Mouse (Mus musculus) lung, postnatal 0 days (tissue): Measurements from ENCODE around the gene Pi4ka. TPM values are rescaled to one million over a fixed set of nuclear protein-coding genes. Genes with fewer than 3 reads are reported as not detected.

ENCODE experiments used
- ATAC-seq: fragments of 200-750 bp; cut with Nextera tagmentation; 2 replicates; pipeline ENCODE4 v1.8.0; 2017; ENCODE audit warnings: moderate library complexity
- DNase-seq: peaks from one replicate; pipeline ENCODE4 v3.0.0-alpha.2; 2016; ENCODE audit warnings: low spot score
- H3K27ac ChIP-seq: fragments of 300-500 bp; sonication (generic); 2 replicates; pipeline ENCODE4 v1.5.1; 2014; ENCODE audit warnings: antibody characterized with exemption, mild to moderate bottlenecking, low read length, mixed read lengths
- H3K27me3 ChIP-seq: fragments of 300-500 bp; sonication (generic); replicated peaks from 2 replicates; pipeline ENCODE4 v1.6.1; 2014; ENCODE audit warnings: low read length, mixed read lengths; ENCODE audit not compliant: insufficient read depth
- H3K36me3 ChIP-seq: fragments of 300-500 bp; sonication (generic); 2 replicates; pipeline ENCODE4 v1.6.1; 2014; ENCODE audit warnings: low read length, mixed read lengths; ENCODE audit not compliant: insufficient read depth
- H3K4me1 ChIP-seq: fragments of 300-500 bp; sonication (generic); 2 replicates; pipeline ENCODE4 v1.6.1; 2014; ENCODE audit warnings: antibody characterized with exemption, low read depth, low read length, mixed read lengths; ENCODE audit not compliant: insufficient read depth
- H3K4me2 ChIP-seq: fragments of 300-500 bp; sonication (generic); replicated peaks from 2 replicates; pipeline ENCODE4 v1.6.1; 2014; ENCODE audit warnings: low read depth, mild to moderate bottlenecking, low read length, moderate library complexity, mixed read lengths
- H3K4me3 ChIP-seq: fragments of 300-500 bp; sonication (generic); 2 replicates; pipeline ENCODE4 v1.5.1; 2014; ENCODE audit warnings: low read depth, low read length
- H3K9ac ChIP-seq: fragments of 300-500 bp; sonication (generic); replicated peaks from 2 replicates; pipeline ENCODE4 v1.6.1; 2014; ENCODE audit warnings: low read depth, mild to moderate bottlenecking
- H3K9me3 ChIP-seq: fragments of 300-500 bp; sonication (generic); 2 replicates; pipeline ENCODE4 v1.6.1; 2016; ENCODE audit warnings: low read length, mixed read lengths
- CTCF ChIP-seq: IDR thresholded peaks from 2 replicates; pipeline ENCODE4 v1.5.1; 2016; ENCODE audit warnings: antibody characterized with exemption, mild to moderate bottlenecking
- EP300 ChIP-seq: IDR thresholded peaks from 2 replicates; pipeline ENCODE4 v1.6.1; 2016; ENCODE audit warnings: antibody characterized with exemption, mild to moderate bottlenecking, control low read depth
- WGBS: fragments of 180-500 bp; shearing (Covaris S2); extraction: QIAGEN DNeasy Blood & Tissue Kit; methylation state at CpG from one replicate; pipeline ENCODE4 v1.1.7; 2014; 5-methylcytosine and 5-hydroxymethylcytosine counted together
- polyA plus RNA-seq: library from polyadenylated mRNA; unstranded; fragments of >200 nt; fragmentation: Nextera tagmentation; extraction: Ambion mirVana; gene quantifications from 2 replicates; pipeline ENCODE4 v1.2.1, GENCODE M21; 2015

The Pi4ka gene
- polyA plus RNA-seq, 1 experiment from 2014 or later: 14.2 TPM

DNA sequence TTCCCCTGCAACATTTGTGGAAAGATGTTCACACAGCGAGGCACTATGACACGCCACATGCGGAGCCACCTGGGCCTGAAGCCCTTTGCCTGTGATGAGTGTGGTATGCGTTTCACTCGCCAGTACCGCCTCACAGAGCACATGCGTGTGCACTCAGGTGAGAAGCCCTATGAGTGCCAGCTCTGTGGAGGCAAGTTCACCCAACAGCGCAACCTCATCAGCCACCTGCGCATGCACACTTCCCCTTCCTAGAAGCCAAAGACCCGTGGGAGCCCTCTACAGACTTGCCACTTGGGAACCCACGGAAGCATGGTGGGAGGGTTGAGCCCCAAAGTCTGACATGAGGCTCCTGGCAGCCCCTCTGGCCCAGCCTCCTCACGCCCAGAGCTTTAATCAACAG lies 147.2 kb downstream of the Pi4ka start:
- H3K4me3 ChIP-seq: no peak overlapping the region
- 94% methylated on average over 12 of the region's 12 CpGs for whole genome bisulfite sequencing
- no peak for DNase-seq
- no peaks in the 10 kb centered on the region for H3K9me3 ChIP-seq
- peaks cover 3% of the 10 kb centered on the region; the same call in 1 of the 2 replicates for H3K4me1 ChIP-seq
- no peak for ATAC-seq
- H3K9ac ChIP-seq: no peak overlapping the region
- no peak overlapping the region for H3K27ac ChIP-seq
- TF ChIP-seq CTCF: no peak
- no peak for TF ChIP-seq EP300
- no peak overlapping the region for H3K4me2 ChIP-seq
- no peaks in the 10 kb centered on the region for H3K27me3 ChIP-seq
- H3K36me3 ChIP-seq: 0 out of 2 replicates have a peak, but pooled peaks cover 7% of the 10 kb centered on the region

DNA sequence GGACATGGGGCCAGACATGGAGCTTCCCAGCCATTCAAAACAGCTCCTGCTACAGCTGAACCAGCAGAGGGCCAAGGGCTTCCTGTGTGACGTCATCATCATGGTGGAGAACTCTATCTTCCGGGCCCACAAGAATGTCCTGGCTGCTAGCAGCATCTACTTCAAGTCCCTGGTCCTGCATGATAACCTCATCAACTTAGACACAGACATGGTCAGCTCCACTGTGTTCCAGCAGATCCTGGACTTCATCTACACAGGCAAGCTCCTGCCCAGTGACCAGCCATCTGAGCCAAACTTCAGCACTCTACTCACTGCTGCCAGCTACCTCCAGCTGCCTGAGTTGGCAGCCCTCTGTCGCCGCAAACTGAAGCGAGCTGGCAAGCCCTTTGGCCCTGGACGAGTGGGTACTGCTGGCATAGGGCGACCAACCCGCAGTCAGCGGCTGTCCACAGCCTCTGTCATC lies 148.7 kb downstream of the Pi4ka start:
- WGBS: 84% methylated on average over 9 of the region's 9 CpGs
- no peak overlapping the region for H3K4me2 ChIP-seq
- no peak for DNase-seq
- TF ChIP-seq CTCF (peak; percentile 31), EP300 (no peak)
- H3K27me3 ChIP-seq: no peaks in the 10 kb centered on the region
- 0 out of 2 replicates have a peak, but pooled peaks cover 7% of the 10 kb centered on the region for H3K36me3 ChIP-seq
- no peak overlapping the region for H3K27ac ChIP-seq
- no peaks in the 10 kb centered on the region for H3K9me3 ChIP-seq
- no peak for ATAC-seq
- peaks cover 5% of the 10 kb centered on the region; the same call in 1 of the 2 replicates for H3K4me1 ChIP-seq
- H3K4me3 ChIP-seq: no peak overlapping the region
- H3K9ac ChIP-seq: no peak overlapping the region

DNA sequence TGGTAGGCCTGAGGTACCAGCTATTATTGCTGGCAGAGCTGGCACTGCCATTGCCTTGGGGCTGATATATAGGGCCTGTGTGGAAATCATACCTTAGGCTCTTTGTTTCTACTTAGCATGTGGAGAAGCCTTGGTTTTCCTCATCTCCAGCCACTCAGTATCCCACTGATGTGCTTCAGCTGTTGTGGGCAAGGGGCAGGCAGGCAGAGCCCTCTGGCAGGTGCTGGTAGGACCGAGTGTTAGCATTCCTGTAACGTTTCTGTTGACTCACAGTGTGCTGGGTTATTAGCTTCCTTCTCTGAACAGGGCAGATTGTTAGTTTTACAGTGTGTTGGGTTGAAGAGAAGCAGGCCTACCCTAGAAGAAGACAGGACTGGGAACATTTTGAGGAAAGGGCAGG lies 150.8 kb downstream of the Pi4ka start:
- TF ChIP-seq EP300 (no peak), CTCF (no peak)
- H3K36me3 ChIP-seq: 0 out of 2 replicates have a peak, but pooled peaks cover 7% of the 10 kb centered on the region
- H3K4me2 ChIP-seq: no peak overlapping the region
- H3K4me3 ChIP-seq: no peak overlapping the region
- WGBS: 43% methylated on average over 2 of the region's 2 CpGs
- no peaks in the 10 kb centered on the region for H3K9me3 ChIP-seq
- no peak overlapping the region for H3K9ac ChIP-seq
- no peaks in the 10 kb centered on the region for H3K27me3 ChIP-seq
- ATAC-seq (no peak), DNase-seq (no peak)
- H3K4me1 ChIP-seq: peaks cover 8% of the 10 kb centered on the region; the same call in 1 of the 2 replicates
- no peak overlapping the region for H3K27ac ChIP-seq

DNA sequence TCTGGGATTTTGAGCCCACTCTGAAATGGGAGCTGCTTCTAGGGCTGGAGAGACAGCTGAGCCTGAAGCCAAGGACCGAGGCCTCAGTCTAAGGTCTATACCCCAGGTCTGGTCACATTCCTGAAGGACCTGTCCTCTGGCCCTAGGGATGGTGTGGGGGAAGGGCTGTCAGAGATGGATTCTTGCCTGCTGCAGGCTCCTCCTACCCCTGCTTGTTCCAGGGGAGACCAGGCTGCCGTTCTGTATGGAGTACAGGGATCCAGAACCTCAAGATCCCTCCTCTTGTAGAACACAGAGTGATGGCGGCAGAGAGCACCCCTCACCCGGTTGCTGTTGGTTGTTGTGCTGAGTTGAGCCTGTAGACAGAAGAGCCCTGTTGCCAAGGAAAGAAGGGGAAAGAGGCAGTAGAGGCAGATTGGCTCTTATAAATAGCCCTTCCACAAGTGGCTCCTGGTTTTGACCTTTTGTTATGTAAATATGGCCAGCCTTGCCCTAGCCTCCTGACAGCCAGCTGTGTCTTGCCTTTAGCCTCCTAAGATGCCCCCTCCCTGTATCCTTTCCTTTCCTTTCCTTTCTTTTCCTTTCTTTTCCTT lies 152.0 kb downstream of the Pi4ka start:
- TF ChIP-seq CTCF (no peak), EP300 (no peak)
- Histone ChIP-seq H3K27me3 (no peaks in the 10 kb centered on the region), H3K4me1 (peaks cover 8% of the 10 kb centered on the region; the same call in 1 of the 2 replicates), H3K9ac (no peak overlapping the region), H3K27ac (no peak overlapping the region), H3K36me3 (0 out of 2 replicates have a peak, but pooled peaks cover 6% of the 10 kb centered on the region), H3K4me2 (no peak overlapping the region), H3K4me3 (no peak overlapping the region), H3K9me3 (no peaks in the 10 kb centered on the region)
- no peak for DNase-seq
- no peak for ATAC-seq
- WGBS: 32% methylated on average over 4 of the region's 4 CpGs

DNA sequence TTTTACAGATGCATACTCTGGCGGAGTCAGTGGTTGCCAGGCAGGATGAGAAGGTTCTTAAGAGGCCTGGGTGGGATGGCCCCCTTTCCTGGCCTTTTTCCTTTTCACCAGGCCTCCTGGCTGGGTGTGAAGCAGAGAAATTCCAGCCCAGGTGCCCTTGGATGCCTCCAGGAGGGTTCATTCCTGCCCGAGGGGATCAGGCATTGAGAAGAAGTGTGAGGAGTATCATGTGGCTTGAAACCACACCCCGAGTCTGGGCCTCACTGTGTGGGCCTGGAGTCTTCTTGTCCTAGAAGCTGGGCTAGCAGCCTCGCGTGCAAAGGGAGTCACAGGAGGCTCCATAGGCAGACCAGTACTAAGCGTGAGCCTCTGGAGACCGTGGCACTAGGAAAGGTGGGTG lies 153.3 kb downstream of the Pi4ka start:
- TF ChIP-seq CTCF (no peak), EP300 (no peak)
- no peak overlapping the region for H3K4me2 ChIP-seq
- WGBS: 61% methylated on average over 7 of the region's 7 CpGs
- DNase-seq (no peak), ATAC-seq (no peak)
- H3K36me3 ChIP-seq: no peaks in the 10 kb centered on the region
- no peak overlapping the region for H3K9ac ChIP-seq
- no peaks in the 10 kb centered on the region for H3K27me3 ChIP-seq
- H3K27ac ChIP-seq: no peak overlapping the region
- H3K9me3 ChIP-seq: no peaks in the 10 kb centered on the region
- no peak overlapping the region for H3K4me3 ChIP-seq
- H3K4me1 ChIP-seq: peaks cover 8% of the 10 kb centered on the region; the same call in 1 of the 2 replicates

DNA sequence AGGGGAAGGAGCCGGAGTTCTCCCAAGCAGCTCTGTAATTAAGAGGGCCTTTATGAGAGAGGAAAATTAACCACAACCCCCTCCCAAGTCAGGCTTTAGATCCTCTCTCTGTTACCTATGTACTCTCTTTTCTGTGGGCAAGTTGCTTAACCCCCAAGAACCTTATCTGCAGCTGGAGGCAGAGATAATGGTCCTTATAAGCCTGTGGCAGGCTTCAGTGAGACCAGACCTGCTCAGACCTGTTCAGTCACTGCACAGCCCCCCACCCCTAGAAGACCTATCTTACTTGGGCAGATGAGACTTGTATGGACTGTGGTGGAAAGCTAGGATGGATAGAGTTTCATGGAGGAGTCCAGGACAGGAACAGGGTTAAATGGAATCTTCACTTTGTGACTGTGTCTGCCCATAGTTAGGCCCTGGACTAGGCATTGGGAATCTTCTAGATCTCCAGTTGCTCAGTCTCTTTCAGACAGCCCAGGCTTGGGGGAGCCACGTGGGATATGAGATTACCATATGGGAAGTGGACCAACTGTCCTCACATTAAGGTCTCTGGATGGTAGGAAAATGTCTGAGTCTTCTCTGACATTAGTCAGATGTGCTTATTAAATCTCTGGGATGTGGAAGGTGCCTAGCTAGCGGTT lies 153.9 kb downstream of the Pi4ka start:
- Histone ChIP-seq H3K4me2 (no peak overlapping the region), H3K4me1 (peaks cover 8% of the 10 kb centered on the region; the same call in 1 of the 2 replicates), H3K9me3 (no peaks in the 10 kb centered on the region), H3K4me3 (no peak overlapping the region), H3K9ac (no peak overlapping the region), H3K27me3 (no peaks in the 10 kb centered on the region), H3K36me3 (no peaks in the 10 kb centered on the region), H3K27ac (no peak overlapping the region)
- no peak for DNase-seq
- 56% methylated on average over 3 of the region's 3 CpGs for WGBS
- TF ChIP-seq EP300 (no peak), CTCF (no peak)
- no peak for ATAC-seq
